Mouse (Mus musculus) liver, embryonic 14.5 days (tissue): ENCODE results near the gene Mdga2.

Experiments
- CTCF ChIP-seq: IDR thresholded peaks from 2 replicates; pipeline ENCODE4 v1.5.1; 2016; ENCODE audit warnings: antibody characterized with exemption, low read depth, control low read depth
- EP300 ChIP-seq: IDR thresholded peaks from 2 replicates; pipeline ENCODE4 v1.6.1; 2016; ENCODE audit warnings: antibody characterized with exemption, low read depth

DNA sequence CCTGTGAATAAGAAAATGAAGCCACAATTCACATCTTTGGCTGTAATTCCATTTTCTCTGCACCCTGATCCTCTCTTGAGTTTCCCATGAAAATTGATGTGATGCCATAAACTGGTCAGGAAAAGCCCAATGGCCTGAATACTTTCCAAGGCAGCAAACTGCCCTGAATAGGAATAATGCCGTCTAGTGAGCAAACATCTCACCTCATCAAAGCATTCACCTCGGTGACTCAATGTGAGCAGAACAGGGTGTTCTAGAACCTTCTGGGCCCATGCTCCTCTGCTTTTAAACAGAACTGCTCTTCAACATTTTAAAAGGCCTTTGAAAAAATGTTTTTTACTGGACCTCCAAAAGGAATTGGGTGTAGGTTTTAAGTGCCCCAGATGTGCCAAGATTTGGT, 9.5 kb downstream of the Mdga2 start:
- TF ChIP-seq CTCF (no peak), EP300 (no peak)
